35 mouse cellular contexts compared by ENCODE assay signal in the genomic region with DNA sequence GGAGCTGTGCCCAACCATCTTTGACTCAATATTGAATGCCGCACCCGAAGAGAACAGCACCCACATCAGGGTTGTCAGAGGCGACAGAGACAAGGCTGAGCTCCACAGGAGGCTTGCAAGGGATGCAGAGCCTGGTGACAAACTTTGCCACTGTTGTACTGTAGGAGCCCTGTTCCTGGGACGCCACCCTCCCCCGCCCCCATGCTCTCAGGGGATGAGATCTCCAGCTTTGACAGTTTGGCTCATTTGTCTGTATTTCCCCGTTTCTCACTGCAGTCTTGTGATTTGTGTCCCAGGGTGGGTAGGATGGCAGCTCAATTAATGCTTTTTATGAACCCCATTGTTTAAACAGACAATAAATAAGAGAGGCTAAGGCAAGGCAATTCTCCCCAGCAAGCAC. TPM values are rescaled to one million over a fixed set of nuclear protein-coding genes. Genes with fewer than 3 reads are reported as not detected.
"Had no signal": no experiment of that assay in that cellular context is flagged by ENCODE, and none has a peak within 500 bp of the region (broad histone marks: within the 10 kb centered on the region; RNA-seq: fewer than 3 reads in every experiment).

No protein-coding gene starts in this region.

- H3K27me3 ChIP-seq: megakaryocyte, embryonic 14.5 days had no signal

- H3K27ac ChIP-seq: left cerebral cortex, adult 2 months; limb, embryonic 12.5 days; limb, embryonic 15.5 days; liver, embryonic 12.5 days; liver, embryonic 13.5 days; liver, embryonic 14.5 days; liver, embryonic 15.5 days; lung, embryonic 15.5 days; macrophage; midbrain, embryonic 10.5 days; midbrain, embryonic 12.5 days; midbrain, embryonic 13.5 days; midbrain, embryonic 15.5 days had no signal

- H3K9ac ChIP-seq: limb, embryonic 12.5 days; limb, embryonic 15.5 days; liver, embryonic 12.5 days; liver, embryonic 13.5 days; liver, embryonic 14.5 days; liver, embryonic 15.5 days; liver, postnatal 0 days; lung, embryonic 14.5 days; lung, embryonic 15.5 days; midbrain, embryonic 12.5 days; midbrain, embryonic 13.5 days; midbrain, embryonic 15.5 days had no signal

- DNase-seq: left cerebral cortex, postnatal 4 days; liver; liver, embryonic 13.5 days; liver, postnatal 0 days; lung, adult 18-20 months; lung, adult 2 months; lung, embryonic 14.5 days; lung, postnatal 10 days; lung, postnatal 14 days; lung, postnatal 36 days; lung, postnatal 4 days; midbrain, embryonic 14.5 days had no signal

- H3K36me3 ChIP-seq: limb, embryonic 12.5 days; limb, embryonic 15.5 days; liver, embryonic 12.5 days; liver, embryonic 13.5 days; liver, embryonic 15.5 days; lung, embryonic 15.5 days; midbrain, embryonic 10.5 days; midbrain, embryonic 12.5 days; midbrain, embryonic 13.5 days; midbrain, embryonic 15.5 days had no signal

- H3K4me1 ChIP-seq: liver, embryonic 12.5 days; liver, embryonic 13.5 days; liver, embryonic 15.5 days; midbrain, embryonic 15.5 days had no signal

- H3K9me3 ChIP-seq: limb, embryonic 12.5 days; limb, embryonic 15.5 days; liver, embryonic 12.5 days; liver, embryonic 13.5 days; liver, embryonic 15.5 days; lung, embryonic 15.5 days; megakaryocyte, embryonic 14.5 days; midbrain, embryonic 10.5 days; midbrain, embryonic 12.5 days; midbrain, embryonic 13.5 days; midbrain, embryonic 15.5 days had no signal

- ATAC-seq: liver, embryonic 12.5 days; liver, postnatal 0 days; lung, postnatal 0 days; midbrain, embryonic 13.5 days; midbrain, embryonic 15.5 days; midbrain, embryonic 16.5 days had no signal

- H3K4me2 ChIP-seq: limb, embryonic 12.5 days; limb, embryonic 15.5 days; liver, embryonic 11.5 days; liver, embryonic 12.5 days; liver, embryonic 13.5 days; liver, embryonic 15.5 days; lung, embryonic 14.5 days; lung, embryonic 15.5 days; midbrain, embryonic 11.5 days; midbrain, embryonic 12.5 days; midbrain, embryonic 13.5 days; midbrain, embryonic 15.5 days had no signal

- H3K4me3 ChIP-seq: left cerebral cortex, adult 2 months; limb, embryonic 12.5 days; limb, embryonic 15.5 days; liver, embryonic 12.5 days; liver, embryonic 13.5 days; liver, embryonic 15.5 days; lung, embryonic 15.5 days; megakaryocyte, embryonic 14.5 days; midbrain, embryonic 10.5 days; midbrain, embryonic 12.5 days; midbrain, embryonic 13.5 days; midbrain, embryonic 15.5 days; myocyte had no signal

RNA-seq across cellular contexts. Expression of gene Runx3, which starts 14.9 kb away (rescaled TPM):
- total RNA-seq: left cerebral cortex, postnatal 10 days; left cerebral cortex, postnatal 14 days; left cerebral cortex, postnatal 25 days; left cerebral cortex, postnatal 36 days; midbrain, postnatal 0 days had no signal
- polyA plus RNA-seq: midbrain, embryonic 11.5 days; midbrain, embryonic 12.5 days; midbrain, embryonic 13.5 days; midbrain, embryonic 14.5 days; midbrain, embryonic 15.5 days; midbrain, embryonic 16.5 days; midbrain, postnatal 0 days had no signal
